Mouse (Mus musculus): Measurements from ENCODE around the gene Actr2. TPM values are rescaled to one million over a fixed set of nuclear protein-coding genes. Genes with fewer than 3 reads are reported as not detected.
"Not testable (repeated sequence)": the region's sequence is repeated elsewhere in the genome, so short reads cannot be mapped to it uniquely, and the experiment has no call there.

Gene Actr2
- polyA plus RNA-seq (2015; fragmentation: Nextera tagmentation; extraction: Ambion mirVana): 155 and 166 TPM in 2 replicates

- H3K27me3 ChIP-seq (replicated peaks; ENCODE audit: control insufficient read depth, insufficient read depth, low read length): no peaks in the 10 kb centered on the region
- H3K27ac ChIP-seq (ENCODE audit: low read depth, low read length): peak within 1 kb of the TSS; percentile 95
- H3K4me2 ChIP-seq (ENCODE audit: low read length): peak within 1 kb of the TSS; percentile 68
- WGBS: 0% methylated on average over 43 of the region's 57 CpGs
- H3K4me3 ChIP-seq (ENCODE audit: low read length): peak within 1 kb of the TSS; percentile 90
- no peaks in the 10 kb centered on the region for H3K9me3 ChIP-seq (ENCODE audit: control insufficient read depth, low read length)
- H3K4me1 ChIP-seq (ENCODE audit: control insufficient read depth, insufficient read depth, low read depth, low read length): peaks cover 16% of the 10 kb centered on the region
- peak; percentile 99 for ATAC-seq
- H3K36me3 ChIP-seq (ENCODE audit: control insufficient read depth, insufficient read depth, low read length): no peaks in the 10 kb centered on the region
- H3K9ac ChIP-seq (ENCODE audit: low read depth, low read length): peak within 1 kb of the TSS; percentile 92
Observed at GRCm38 (mm10) chr11:20112741-20113480, at the start of gene Actr2. TSS of gene Actr2 (minus strand) at chr11:20112913.

- Histone ChIP-seq H3K9me3 (ENCODE audit: control insufficient read depth, low read length) (no peaks in the 10 kb centered on the region), H3K27me3 (replicated peaks; ENCODE audit: control insufficient read depth, insufficient read depth, low read length) (no peaks in the 10 kb centered on the region), H3K27ac (ENCODE audit: low read depth, low read length) (no peak overlapping the region), H3K4me3 (ENCODE audit: low read length) (no peak overlapping the region), H3K4me2 (ENCODE audit: low read length) (no peak overlapping the region), H3K36me3 (ENCODE audit: control insufficient read depth, insufficient read depth, low read length) (no peaks in the 10 kb centered on the region), H3K4me1 (ENCODE audit: control insufficient read depth, insufficient read depth, low read depth, low read length) (no peaks in the 10 kb centered on the region), H3K9ac (ENCODE audit: low read depth, low read length) (no peak overlapping the region)
- no peak for ATAC-seq
Observed at GRCm38 (mm10) chr11:20158879-20159278, 46.2 kb upstream of the Actr2 start.

- H3K9ac ChIP-seq (ENCODE audit: low read depth, low read length); H3K36me3 ChIP-seq (ENCODE audit: control insufficient read depth, insufficient read depth, low read length); H3K4me2 ChIP-seq (ENCODE audit: low read length); H3K4me1 ChIP-seq (ENCODE audit: control insufficient read depth, insufficient read depth, low read depth, low read length); ATAC-seq; H3K27ac ChIP-seq (ENCODE audit: low read depth, low read length); H3K4me3 ChIP-seq (ENCODE audit: low read length); H3K27me3 ChIP-seq (replicated peaks; ENCODE audit: control insufficient read depth, insufficient read depth, low read length); H3K9me3 ChIP-seq (ENCODE audit: control insufficient read depth, low read length): not testable (repeated sequence)
- WGBS: 90% methylated on average over 5 of the region's 5 CpGs
Observed at GRCm38 (mm10) chr11:20153542-20153941, 40.8 kb upstream of the Actr2 start.

GRCm38 (mm10) chr11:20152107-20152901, 39.6 kb upstream of the Actr2 start:
- Histone ChIP-seq H3K36me3 (ENCODE audit: control insufficient read depth, insufficient read depth, low read length) (no peaks in the 10 kb centered on the region), H3K4me1 (ENCODE audit: control insufficient read depth, insufficient read depth, low read depth, low read length) (no peaks in the 10 kb centered on the region), H3K4me2 (ENCODE audit: low read length) (no peak overlapping the region), H3K9me3 (ENCODE audit: control insufficient read depth, low read length) (no peaks in the 10 kb centered on the region), H3K9ac (ENCODE audit: low read depth, low read length) (no peak overlapping the region), H3K27ac (ENCODE audit: low read depth, low read length) (no peak overlapping the region), H3K27me3 (replicated peaks; ENCODE audit: control insufficient read depth, insufficient read depth, low read length) (no peaks in the 10 kb centered on the region), H3K4me3 (ENCODE audit: low read length) (no peak overlapping the region)
- no peak for ATAC-seq
- 82% methylated on average over 4 of the region's 4 CpGs for WGBS

GRCm38 (mm10) chr11:20151290-20151689, 38.6 kb upstream of the Actr2 start:
- H3K36me3 ChIP-seq (ENCODE audit: control insufficient read depth, insufficient read depth, low read length): no peaks in the 10 kb centered on the region
- H3K4me1 ChIP-seq (ENCODE audit: control insufficient read depth, insufficient read depth, low read depth, low read length): no peaks in the 10 kb centered on the region
- ATAC-seq: no peak
- WGBS: 82% methylated on average over 5 of the region's 5 CpGs
- H3K27me3 ChIP-seq (replicated peaks; ENCODE audit: control insufficient read depth, insufficient read depth, low read length): no peaks in the 10 kb centered on the region
- H3K4me2 ChIP-seq (ENCODE audit: low read length): no peak overlapping the region
- no peak overlapping the region for H3K4me3 ChIP-seq (ENCODE audit: low read length)
- H3K9ac ChIP-seq (ENCODE audit: low read depth, low read length): no peak overlapping the region
- H3K9me3 ChIP-seq (ENCODE audit: control insufficient read depth, low read length): no peaks in the 10 kb centered on the region
- H3K27ac ChIP-seq (ENCODE audit: low read depth, low read length): no peak overlapping the region

GRCm38 (mm10) chr11:20149936-20150335, 37.2 kb upstream of the Actr2 start:
- no peaks in the 10 kb centered on the region for H3K36me3 ChIP-seq (ENCODE audit: control insufficient read depth, insufficient read depth, low read length)
- H3K27me3 ChIP-seq (replicated peaks; ENCODE audit: control insufficient read depth, insufficient read depth, low read length): no peaks in the 10 kb centered on the region
- H3K9me3 ChIP-seq (ENCODE audit: control insufficient read depth, low read length): no peaks in the 10 kb centered on the region
- WGBS: 96% methylated on average over 3 of the region's 3 CpGs
- H3K4me3 ChIP-seq (ENCODE audit: low read length): no peak overlapping the region
- H3K4me2 ChIP-seq (ENCODE audit: low read length): no peak overlapping the region
- H3K4me1 ChIP-seq (ENCODE audit: control insufficient read depth, insufficient read depth, low read depth, low read length): no peaks in the 10 kb centered on the region
- no peak for ATAC-seq
- no peak overlapping the region for H3K9ac ChIP-seq (ENCODE audit: low read depth, low read length)
- H3K27ac ChIP-seq (ENCODE audit: low read depth, low read length): no peak overlapping the region

GRCm38 (mm10) chr11:20145383-20145782, 32.7 kb upstream of the Actr2 start:
- WGBS: 26% methylated on average over 9 of the region's 9 CpGs
- Histone ChIP-seq H3K27ac (ENCODE audit: low read depth, low read length) (no peak overlapping the region), H3K9ac (ENCODE audit: low read depth, low read length) (no peak overlapping the region), H3K36me3 (ENCODE audit: control insufficient read depth, insufficient read depth, low read length) (no peaks in the 10 kb centered on the region), H3K4me1 (ENCODE audit: control insufficient read depth, insufficient read depth, low read depth, low read length) (no peaks in the 10 kb centered on the region), H3K4me2 (ENCODE audit: low read length) (no peak overlapping the region), H3K4me3 (ENCODE audit: low read length) (no peak overlapping the region), H3K27me3 (replicated peaks; ENCODE audit: control insufficient read depth, insufficient read depth, low read length) (no peaks in the 10 kb centered on the region), H3K9me3 (ENCODE audit: control insufficient read depth, low read length) (no peaks in the 10 kb centered on the region)
- no peak for ATAC-seq

GRCm38 (mm10) chr11:20144536-20145263, 32.0 kb upstream of the Actr2 start:
- ATAC-seq: no peak
- H3K27ac ChIP-seq (ENCODE audit: low read depth, low read length): no peak overlapping the region
- H3K36me3 ChIP-seq (ENCODE audit: control insufficient read depth, insufficient read depth, low read length): no peaks in the 10 kb centered on the region
- no peaks in the 10 kb centered on the region for H3K4me1 ChIP-seq (ENCODE audit: control insufficient read depth, insufficient read depth, low read depth, low read length)
- 84% methylated on average over 9 of the region's 9 CpGs for WGBS
- no peaks in the 10 kb centered on the region for H3K27me3 ChIP-seq (replicated peaks; ENCODE audit: control insufficient read depth, insufficient read depth, low read length)
- H3K4me2 ChIP-seq (ENCODE audit: low read length): no peak overlapping the region
- H3K9me3 ChIP-seq (ENCODE audit: control insufficient read depth, low read length): no peaks in the 10 kb centered on the region
- no peak overlapping the region for H3K4me3 ChIP-seq (ENCODE audit: low read length)
- H3K9ac ChIP-seq (ENCODE audit: low read depth, low read length): no peak overlapping the region

GRCm38 (mm10) chr11:20143687-20144086, 31.0 kb upstream of the Actr2 start:
- H3K4me1 ChIP-seq (ENCODE audit: control insufficient read depth, insufficient read depth, low read depth, low read length); H3K9ac ChIP-seq (ENCODE audit: low read depth, low read length); H3K27ac ChIP-seq (ENCODE audit: low read depth, low read length); H3K27me3 ChIP-seq (replicated peaks; ENCODE audit: control insufficient read depth, insufficient read depth, low read length); H3K36me3 ChIP-seq (ENCODE audit: control insufficient read depth, insufficient read depth, low read length); ATAC-seq; H3K4me2 ChIP-seq (ENCODE audit: low read length); H3K4me3 ChIP-seq (ENCODE audit: low read length); H3K9me3 ChIP-seq (ENCODE audit: control insufficient read depth, low read length): not testable (repeated sequence)
- WGBS: 93% methylated on average over 4 of the region's 4 CpGs
